Mouse (Mus musculus): ENCODE results near the gene Dhdh. TPM values are rescaled to one million over a fixed set of nuclear protein-coding genes. Genes with fewer than 3 reads are reported as not detected.

Gene Dhdh
- polyA plus RNA-seq, 1 experiment from 2014 or later, result 3.6 TPM

DNA sequence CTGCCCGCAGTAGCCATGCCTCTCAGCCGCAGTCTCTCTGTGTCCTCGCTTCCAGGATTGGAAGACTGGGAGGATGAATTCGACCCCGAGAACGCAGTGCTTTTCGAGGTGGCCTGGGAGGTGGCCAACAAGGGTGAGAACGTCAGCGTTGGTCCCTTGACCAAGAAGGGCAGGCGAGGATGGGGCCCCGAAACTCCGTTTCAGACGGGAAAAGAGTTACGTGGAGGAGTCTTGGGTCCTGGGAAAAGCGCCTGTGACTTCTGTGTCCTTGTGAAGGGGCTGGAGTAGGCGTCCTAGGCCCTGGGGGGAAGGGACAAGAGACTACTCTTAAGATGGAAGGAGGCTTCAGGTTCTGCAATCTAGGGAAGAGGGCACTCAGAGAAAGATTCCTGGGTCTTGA is 53.6 kb downstream of the Dhdh start:
- peaks cover 47% of the 10 kb centered on the region for H3K4me1 ChIP-seq (replicated peaks)
- ATAC-seq, result no peak
- H3K9me3 ChIP-seq, result no peaks in the 10 kb centered on the region
- H3K36me3 ChIP-seq, result peaks cover 24% of the 10 kb centered on the region
- WGBS, result 1% methylated on average over 16 of the region's 16 CpGs
- peak overlapping the region; percentile 95 for H3K4me3 ChIP-seq (replicated peaks)
- H3K27me3 ChIP-seq, result no peaks in the 10 kb centered on the region
- H3K9ac ChIP-seq (replicated peaks), result peak overlapping the region; percentile 79
- peak overlapping the region; percentile 35; the same call in 1 of the 2 replicates for H3K27ac ChIP-seq
- peak overlapping the region; percentile 99 for H3K4me2 ChIP-seq (replicated peaks)

DNA sequence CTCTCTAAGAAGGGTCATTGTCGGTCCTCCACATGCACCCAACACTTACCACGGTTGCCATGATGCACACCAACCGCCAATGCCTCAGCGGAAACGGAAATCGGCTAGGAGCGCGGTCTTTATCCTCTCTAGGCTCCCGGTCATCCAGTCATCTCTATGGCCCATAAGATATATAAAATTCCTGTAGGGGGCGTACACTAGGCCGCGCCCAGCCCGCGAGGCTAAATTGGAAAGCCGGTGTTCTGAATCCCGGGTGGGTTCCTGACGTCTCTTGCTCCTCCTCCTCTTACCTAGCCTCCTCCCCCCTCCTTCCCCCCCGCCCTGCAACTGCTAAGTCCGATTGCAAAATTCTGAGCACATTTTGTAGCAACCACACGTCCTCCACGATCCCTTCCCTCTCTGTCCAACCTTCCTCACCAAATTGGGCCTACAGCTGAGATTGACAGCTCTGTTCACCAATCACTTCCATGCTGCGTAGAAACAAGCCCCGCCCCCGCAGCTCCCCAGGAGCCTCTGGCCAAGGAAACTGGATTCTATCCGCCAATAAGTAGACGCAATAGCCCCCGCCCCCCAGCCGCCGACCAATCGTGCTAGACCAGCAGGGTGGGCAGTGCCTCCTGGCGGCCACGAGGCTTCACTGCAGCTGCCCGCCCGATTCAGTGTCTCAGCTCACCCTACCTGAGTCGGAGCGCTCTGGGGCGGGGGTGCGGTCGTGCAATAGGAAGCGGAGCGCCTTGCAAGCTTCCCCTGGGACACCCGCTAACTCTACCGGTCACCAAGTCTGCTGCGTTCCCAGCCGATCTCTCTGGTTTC is 54.2 kb downstream of the Dhdh start, which contains the start of gene Gys1:
Gene Gys1, plus strand, starts transcription at position 642 of the 813 bp plus-strand sequence.
- under 1% methylated on average over 45 of the region's 45 CpGs for WGBS
- peaks cover 47% of the 10 kb centered on the region for H3K4me1 ChIP-seq (replicated peaks)
- peak within 1 kb of the TSS; percentile 92 for H3K9ac ChIP-seq (replicated peaks)
- ATAC-seq, result peak; percentile 97
- H3K27me3 ChIP-seq, result no peaks in the 10 kb centered on the region
- H3K4me2 ChIP-seq (replicated peaks), result peak within 1 kb of the TSS; percentile 99
- peak within 1 kb of the TSS; percentile 95 for H3K4me3 ChIP-seq (replicated peaks)
- H3K27ac ChIP-seq, result peak within 1 kb of the TSS; percentile 94
- peaks cover 27% of the 10 kb centered on the region for H3K36me3 ChIP-seq
- no peaks in the 10 kb centered on the region for H3K9me3 ChIP-seq

GRCm38 (mm10) chr7:45433835-45434202 is 54.8 kb downstream of the Dhdh start:
- Histone ChIP-seq H3K27me3 (no peaks in the 10 kb centered on the region), H3K9me3 (no peaks in the 10 kb centered on the region), H3K4me3 (replicated peaks) (peak overlapping the region; percentile 95), H3K4me1 (replicated peaks) (peaks cover 47% of the 10 kb centered on the region), H3K27ac (peak overlapping the region; percentile 94), H3K9ac (replicated peaks) (peak overlapping the region; percentile 92), H3K36me3 (peaks cover 33% of the 10 kb centered on the region), H3K4me2 (replicated peaks) (peak overlapping the region; percentile 99)
- ATAC-seq, result no peak
- under 1% methylated on average over 7 of the region's 7 CpGs for WGBS

- H3K9me3 ChIP-seq, result no peaks in the 10 kb centered on the region
- WGBS, result 95% methylated on average over 8 of the region's 8 CpGs
Observed at GRCm38 (mm10) chr7:45426556-45426955, 62.0 kb downstream of the Dhdh start.

DNA sequence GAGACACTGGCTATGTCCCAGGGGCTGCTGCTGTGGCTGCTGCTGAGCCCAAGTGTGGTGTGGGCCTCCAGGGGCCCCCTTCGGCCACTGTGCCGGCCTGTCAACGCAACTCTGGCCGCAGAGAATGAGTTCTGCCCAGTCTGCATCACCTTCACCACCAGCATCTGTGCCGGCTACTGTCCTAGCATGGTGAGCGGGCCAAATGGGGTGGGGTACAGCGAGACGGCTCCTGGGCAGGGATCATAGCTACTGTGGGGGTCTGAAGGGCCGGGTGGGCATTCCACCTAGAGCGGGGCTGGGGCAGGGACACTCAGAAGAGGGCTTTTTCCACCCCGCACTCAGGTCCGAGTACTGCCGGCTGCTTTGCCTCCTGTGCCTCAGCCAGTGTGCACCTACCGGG is 67.4 kb downstream of the Dhdh start:
- no peak overlapping the region for H3K4me2 ChIP-seq (replicated peaks)
- H3K9ac ChIP-seq (replicated peaks), result no peak overlapping the region
- H3K36me3 ChIP-seq, result peaks cover 57% of the 10 kb centered on the region
- peaks cover 56% of the 10 kb centered on the region for H3K27me3 ChIP-seq
- no peak overlapping the region for H3K4me3 ChIP-seq (replicated peaks)
- no peak overlapping the region for H3K27ac ChIP-seq
- H3K9me3 ChIP-seq, result no peaks in the 10 kb centered on the region
- no peaks in the 10 kb centered on the region for H3K4me1 ChIP-seq (replicated peaks)
- WGBS, result 88% methylated on average over 14 of the region's 14 CpGs
- no peak for ATAC-seq

More at GRCm38 (mm10) chr7:45426556-45426955, 62.0 kb downstream of the Dhdh start:
- Histone ChIP-seq H3K4me2 (replicated peaks) (no peak overlapping the region), H3K27me3 (peaks cover 2% of the 10 kb centered on the region; the same call in 1 of the 2 replicates), H3K9ac (replicated peaks) (no peak overlapping the region), H3K27ac (no peak overlapping the region), H3K36me3 (peaks cover 93% of the 10 kb centered on the region), H3K4me1 (replicated peaks) (no peaks in the 10 kb centered on the region), H3K4me3 (replicated peaks) (no peak overlapping the region)
- no peak for ATAC-seq

Small RNA genes lying within 50 kb of the gene (microRNA-seq; reads per million reads assigned to microRNA genes)
- not detected for gene Gm22133

Other genes with a start within 250 kb of the Dhdh start
- 0.84 and 1.5 TPM in 2 replicates for gene Cd37, start 249.7 kb downstream of the Dhdh start, polyA plus RNA-seq (2015; fragmentation: Nextera tagmentation; extraction: Ambion mirVana)
- gene Slc6a16, start 247.7 kb downstream of the Dhdh start, polyA plus RNA-seq (2015; fragmentation: Nextera tagmentation; extraction: Ambion mirVana), result 0.24 and 0.28 TPM in 2 replicates
- not detected in 2 replicates for gene Slc6a21, start 211.3 kb downstream of the Dhdh start, polyA plus RNA-seq (2015; fragmentation: Nextera tagmentation; extraction: Ambion mirVana)
- 7.3 and 10.8 TPM in 2 replicates for gene Trpm4, start 155.0 kb downstream of the Dhdh start, polyA plus RNA-seq (2015; fragmentation: Nextera tagmentation; extraction: Ambion mirVana)
- gene Hrc, start 153.5 kb downstream of the Dhdh start, polyA plus RNA-seq (2015; fragmentation: Nextera tagmentation; extraction: Ambion mirVana), result 0.10 and 0.26 TPM in 2 replicates
- 17.2 and 19.8 TPM in 2 replicates for gene Ppfia3, start 121.8 kb downstream of the Dhdh start, polyA plus RNA-seq (2015; fragmentation: Nextera tagmentation; extraction: Ambion mirVana)
- gene Lin7b, start 118.2 kb downstream of the Dhdh start, polyA plus RNA-seq (2015; fragmentation: Nextera tagmentation; extraction: Ambion mirVana), result 7.1 and 7.9 TPM in 2 replicates
- 223 and 238 TPM in 2 replicates for gene Snrnp70, start 93.1 kb downstream of the Dhdh start, polyA plus RNA-seq (2015; fragmentation: Nextera tagmentation; extraction: Ambion mirVana)
- not detected in 2 replicates for gene Kcna7, start 83.2 kb downstream of the Dhdh start, polyA plus RNA-seq (2015; fragmentation: Nextera tagmentation; extraction: Ambion mirVana)
- gene Ntf5, start 75.1 kb downstream of the Dhdh start, polyA plus RNA-seq (2015; fragmentation: Nextera tagmentation; extraction: Ambion mirVana), result not detected in 2 replicates
- gene Lhb, start 68.0 kb downstream of the Dhdh start, polyA plus RNA-seq (2015; fragmentation: Nextera tagmentation; extraction: Ambion mirVana), result 0.50 TPM in 1 of 2 replicates, not detected in the other
- 20.6 and 23.4 TPM in 2 replicates for gene Gys1, start 54.0 kb downstream of the Dhdh start, polyA plus RNA-seq (2015; fragmentation: Nextera tagmentation; extraction: Ambion mirVana)
- gene Ruvbl2, start 50.7 kb downstream of the Dhdh start, polyA plus RNA-seq (2015; fragmentation: Nextera tagmentation; extraction: Ambion mirVana), result 121 and 123 TPM in 2 replicates
- 6,845 and 7,096 TPM in 2 replicates for gene Ftl1, start 28.9 kb downstream of the Dhdh start, polyA plus RNA-seq (2015; fragmentation: Nextera tagmentation; extraction: Ambion mirVana)
- 259 and 265 TPM in 2 replicates for gene Bax, start 21.9 kb downstream of the Dhdh start, polyA plus RNA-seq (2015; fragmentation: Nextera tagmentation; extraction: Ambion mirVana)
- gene Tulp2, start 6.9 kb downstream of the Dhdh start, polyA plus RNA-seq (2015; fragmentation: Nextera tagmentation; extraction: Ambion mirVana), result 0.22 TPM in 1 of 2 replicates, not detected in the other
- not detected in 2 replicates for gene Gm45808, start 2.0 kb downstream of the Dhdh start, polyA plus RNA-seq (2015; fragmentation: Nextera tagmentation; extraction: Ambion mirVana)
- 86.7 and 101 TPM in 2 replicates for gene Nucb1, start 21.6 kb upstream of the Dhdh start, polyA plus RNA-seq (2015; fragmentation: Nextera tagmentation; extraction: Ambion mirVana)
- 11.7 and 11.9 TPM in 2 replicates for gene Ppp1r15a, start 37.5 kb upstream of the Dhdh start, polyA plus RNA-seq (2015; fragmentation: Nextera tagmentation; extraction: Ambion mirVana)
- gene Plekha4, start 37.5 kb upstream of the Dhdh start, polyA plus RNA-seq (2015; fragmentation: Nextera tagmentation; extraction: Ambion mirVana), result 0.23 and 0.46 TPM in 2 replicates
- gene Hsd17b14, start 66.1 kb upstream of the Dhdh start, polyA plus RNA-seq (2015; fragmentation: Nextera tagmentation; extraction: Ambion mirVana), result 0.13 and 0.21 TPM in 2 replicates
- 20.7 and 24.5 TPM in 2 replicates for gene Bcat2, start 81.3 kb upstream of the Dhdh start, polyA plus RNA-seq (2015; fragmentation: Nextera tagmentation; extraction: Ambion mirVana)
- 0.17 TPM in 1 of 2 replicates, not detected in the other for gene Fgf21, start 126.7 kb upstream of the Dhdh start, polyA plus RNA-seq (2015; fragmentation: Nextera tagmentation; extraction: Ambion mirVana)
- gene Fut1, start 128.5 kb upstream of the Dhdh start, polyA plus RNA-seq (2015; fragmentation: Nextera tagmentation; extraction: Ambion mirVana), result not detected in 2 replicates
- 0.17 TPM in 1 of 2 replicates, not detected in the other for gene Izumo1, start 133.0 kb upstream of the Dhdh start, polyA plus RNA-seq (2015; fragmentation: Nextera tagmentation; extraction: Ambion mirVana)
- gene Rasip1, start 138.7 kb upstream of the Dhdh start, polyA plus RNA-seq (2015; fragmentation: Nextera tagmentation; extraction: Ambion mirVana), result 7.5 and 9.4 TPM in 2 replicates
- 3.1 and 4.8 TPM in 2 replicates for gene Mamstr, start 151.2 kb upstream of the Dhdh start, polyA plus RNA-seq (2015; fragmentation: Nextera tagmentation; extraction: Ambion mirVana)
- gene Fut2, start 177.6 kb upstream of the Dhdh start, polyA plus RNA-seq (2015; fragmentation: Nextera tagmentation; extraction: Ambion mirVana), result 0.06 and 0.09 TPM in 2 replicates
- 0.39 and 0.59 TPM in 2 replicates for gene Ntn5, start 195.2 kb upstream of the Dhdh start, polyA plus RNA-seq (2015; fragmentation: Nextera tagmentation; extraction: Ambion mirVana)
- 0.17 and 0.31 TPM in 2 replicates for gene Sec1, start 205.6 kb upstream of the Dhdh start, polyA plus RNA-seq (2015; fragmentation: Nextera tagmentation; extraction: Ambion mirVana)
- gene Car11, start 211.0 kb upstream of the Dhdh start, polyA plus RNA-seq (2015; fragmentation: Nextera tagmentation; extraction: Ambion mirVana), result 35.9 and 40.0 TPM in 2 replicates
- gene Dbp, start 216.3 kb upstream of the Dhdh start, polyA plus RNA-seq (2015; fragmentation: Nextera tagmentation; extraction: Ambion mirVana), result 3.4 and 4.0 TPM in 2 replicates
- gene Rpl18, start 226.7 kb upstream of the Dhdh start, polyA plus RNA-seq (2015; fragmentation: Nextera tagmentation; extraction: Ambion mirVana), result 643 and 684 TPM in 2 replicates
- 24.3 and 27.1 TPM in 2 replicates for gene Sphk2, start 229.2 kb upstream of the Dhdh start, polyA plus RNA-seq (2015; fragmentation: Nextera tagmentation; extraction: Ambion mirVana)
- 1.0 and 1.3 TPM in 2 replicates for gene Fam83e, start 232.4 kb upstream of the Dhdh start, polyA plus RNA-seq (2015; fragmentation: Nextera tagmentation; extraction: Ambion mirVana)
- not detected in 2 replicates for gene Spaca4, start 237.0 kb upstream of the Dhdh start, polyA plus RNA-seq (2015; fragmentation: Nextera tagmentation; extraction: Ambion mirVana)

Measured in midbrain, embryonic 13.5 days (tissue).